Mouse (Mus musculus) liver, postnatal 0 days (tissue): ENCODE data around the gene Scml4.

Experiments used
- CTCF ChIP-seq: sonication (generic); IDR thresholded peaks from 2 replicates; pipeline ENCODE4 v1.5.1; 2016; ENCODE audit warnings: antibody characterized with exemption, low read depth
- EP300 ChIP-seq: IDR thresholded peaks from 2 replicates; pipeline ENCODE4 v1.6.1; 2016; ENCODE audit warnings: antibody characterized with exemption, low read depth, mild to moderate bottlenecking

GRCm38 (mm10) chr10:42945316-42945715 is 85.1 kb downstream of the Scml4 start:
- TF ChIP-seq CTCF (no peak), EP300 (no peak)
